Mouse (Mus musculus) embryo, embryonic 9.5 days (tissue): ENCODE measurements at regions not wholly inside any gene's neighbourhood (a gene's known extent, or its start where the extent isn't known, plus 50 kb on each side); places are given as distances from the start of the nearest gene placed in this dataset.

Source experiments
- DNase-seq: peaks from one replicate; pipeline ENCODE4 v3.0.0-alpha.2; 2017; ENCODE audit errors: extremely low spot score

GRCm38 (mm10) chr13:72803374-72803773, 174.8 kb downstream of the Irx2 start:
- DNase-seq = no peak

GRCm38 (mm10) chr13:72809226-72809625, 180.6 kb downstream of the Irx2 start:
- no peak for DNase-seq

- DNase-seq = no peak
These were observed 182.0 kb downstream of the Irx2 start for GRCm38 (mm10) chr13:72810626-72811025.

GRCm38 (mm10) chr13:72814616-72815015, 186.0 kb downstream of the Irx2 start:
- DNase-seq = no peak

GRCm38 (mm10) chr13:72815236-72815932, 186.8 kb downstream of the Irx2 start:
- DNase-seq = peak; percentile 61

GRCm38 (mm10) chr13:72815933-72816553, 187.4 kb downstream of the Irx2 start:
- DNase-seq = peak; percentile 31

- peak; percentile 23 for DNase-seq
These were observed 188.2 kb downstream of the Irx2 start for GRCm38 (mm10) chr13:72816856-72817255.

- no peak for DNase-seq
These were observed 188.9 kb downstream of the Irx2 start for GRCm38 (mm10) chr13:72817521-72817920.

- peak; percentile 15 for DNase-seq
These were observed 189.3 kb downstream of the Irx2 start for GRCm38 (mm10) chr13:72817930-72818329.

GRCm38 (mm10) chr13:72826613-72827012, 198.0 kb downstream of the Irx2 start:
- no peak for DNase-seq

- no peak for DNase-seq
These were observed 200.7 kb downstream of the Irx2 start for GRCm38 (mm10) chr13:72829331-72829730.

- no peak for DNase-seq
These were observed 204.7 kb downstream of the Irx2 start for GRCm38 (mm10) chr13:72833326-72833725.

GRCm38 (mm10) chr13:72837016-72837415, 208.4 kb downstream of the Irx2 start:
- DNase-seq = no peak

- no peak for DNase-seq
These were observed 219.5 kb downstream of the Irx2 start for GRCm38 (mm10) chr13:72848097-72848496.

GRCm38 (mm10) chr13:72849841-72850240, 221.2 kb downstream of the Irx2 start:
- DNase-seq = no peak

GRCm38 (mm10) chr13:72852896-72853295, 224.3 kb downstream of the Irx2 start:
- DNase-seq = no peak

GRCm38 (mm10) chr13:72875921-72876320, 247.3 kb downstream of the Irx2 start:
- DNase-seq = no peak

GRCm38 (mm10) chr13:72894982-72895381, 266.4 kb downstream of the Irx2 start:
- DNase-seq = peak; percentile 5

- peak; percentile 46 for DNase-seq
These were observed 274.0 kb downstream of the Irx2 start for GRCm38 (mm10) chr13:72902576-72902975.

- DNase-seq = no peak
These were observed 290.3 kb downstream of the Irx2 start for GRCm38 (mm10) chr13:72918895-72919294.

GRCm38 (mm10) chr13:72920368-72920767, 291.7 kb downstream of the Irx2 start:
- DNase-seq = no peak

GRCm38 (mm10) chr13:72924560-72925135, 296.0 kb downstream of the Irx2 start:
- DNase-seq = no peak

- DNase-seq = no peak
These were observed 308.6 kb downstream of the Irx2 start for GRCm38 (mm10) chr13:72937246-72937645.
